Mouse (Mus musculus): ENCODE results near the gene Ilk.

Ilk gene

DNA sequence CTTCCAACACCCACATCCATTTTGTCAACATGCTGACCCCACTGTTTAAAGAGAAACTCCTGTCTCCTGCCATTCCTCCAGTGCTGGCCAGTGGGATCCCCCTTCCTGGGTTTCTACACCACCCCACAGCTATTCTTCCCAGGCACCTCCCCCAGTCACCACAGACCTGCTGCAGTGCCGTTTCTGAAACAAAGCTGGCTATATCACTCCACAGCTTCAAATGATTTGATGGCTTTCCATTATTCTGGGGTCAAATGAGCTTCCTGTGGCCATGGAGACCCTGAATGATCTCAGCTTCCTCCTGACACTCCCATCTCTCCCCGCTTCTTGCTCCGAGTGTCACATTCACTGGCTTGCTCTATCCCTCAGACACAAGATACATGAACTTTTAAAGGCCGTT lies 48.2 kb downstream of the Ilk start:
- no peak for DNase-seq (ENCODE audit: low spot score in 2 of 2)

- no peak for DNase-seq (ENCODE audit: low spot score in 2 of 2)
These were observed 50.3 kb downstream of the Ilk start for GRCm38 (mm10) chr7:105786506-105787284.

- DNase-seq (ENCODE audit: low spot score in 2 of 2) = no peak
These were observed 51.1 kb downstream of the Ilk start, which contains the start of gene Dchs1 for GRCm38 (mm10) chr7:105787285-105788140. Gene Dchs1 (minus strand): TSS chr7:105787654.

DNA sequence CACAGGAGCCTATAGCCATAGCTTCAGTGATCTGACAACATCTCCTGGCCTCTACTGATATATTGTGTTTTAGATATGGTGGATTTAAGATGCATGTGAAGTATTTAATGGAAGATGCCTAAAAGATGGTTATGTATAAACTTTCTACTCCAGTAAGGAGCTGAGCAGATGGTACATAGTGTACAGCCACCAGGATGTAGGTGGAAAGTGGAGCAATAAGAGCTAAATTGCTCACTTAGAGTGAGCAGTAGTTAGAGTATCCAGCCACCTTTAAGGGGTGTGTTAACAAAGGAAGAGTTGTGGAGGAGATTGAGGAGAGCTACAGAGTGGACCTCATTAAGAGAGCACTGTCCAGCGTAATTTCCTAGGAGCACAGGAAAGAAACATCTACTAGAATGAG lies 54.8 kb downstream of the Ilk start:
- no peak for DNase-seq (ENCODE audit: low spot score in 2 of 2)
